Mouse (Mus musculus) C2C12 (cell line): ENCODE data around the gene Mapt.

Source experiments
- CEBPB ChIP-seq: IDR thresholded peaks from one replicate; pipeline ENCODE4 v1.6.1; 2011; ENCODE audit warnings: low read depth, mild to moderate bottlenecking, control low read depth, moderate library complexity
- CTCF ChIP-seq: IDR thresholded peaks from one replicate; pipeline ENCODE4 v1.5.1; 2011; ENCODE audit not compliant: control insufficient read depth, insufficient read depth, insufficient read length
- MAX ChIP-seq: IDR thresholded peaks from one replicate; pipeline ENCODE4 v1.6.1; 2011; ENCODE audit warnings: mild to moderate bottlenecking, control low read depth
- MYOD1 ChIP-seq: IDR thresholded peaks from one replicate; pipeline ENCODE4 v1.6.1; 2011; ENCODE audit warnings: low read depth; ENCODE audit not compliant: control insufficient read depth, insufficient read length
- MYOG ChIP-seq: IDR thresholded peaks from one replicate; pipeline ENCODE4 v1.6.1; 2011; ENCODE audit not compliant: control insufficient read depth, insufficient read length; ENCODE audit errors: extremely low read depth
- USF1 ChIP-seq: IDR thresholded peaks from one replicate; pipeline ENCODE4 v1.6.1; 2011; ENCODE audit warnings: low read depth, mild to moderate bottlenecking, control low read depth, moderate library complexity

DNA sequence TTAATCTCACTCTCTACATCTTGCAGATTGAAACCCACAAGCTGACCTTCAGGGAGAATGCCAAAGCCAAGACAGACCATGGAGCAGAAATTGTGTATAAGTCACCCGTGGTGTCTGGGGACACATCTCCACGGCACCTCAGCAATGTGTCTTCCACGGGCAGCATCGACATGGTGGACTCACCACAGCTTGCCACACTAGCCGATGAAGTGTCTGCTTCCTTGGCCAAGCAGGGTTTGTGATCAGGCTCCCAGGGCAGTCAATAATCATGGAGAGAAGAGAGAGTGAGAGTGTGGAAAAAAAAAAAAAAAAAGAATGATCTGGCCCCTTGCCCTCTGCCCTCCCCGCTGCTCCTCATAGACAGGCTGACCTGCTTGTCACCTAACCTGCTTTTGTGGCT is 96.8 kb downstream of the Mapt start:
- no peak for TF ChIP-seq CTCF
- no peak for TF ChIP-seq MAX
- no peak for TF ChIP-seq USF1
- TF ChIP-seq CEBPB, result no peak
- no peak for TF ChIP-seq MYOD1
- TF ChIP-seq MYOG, result no peak
